Mouse (Mus musculus) bone marrow macrophage, adult 2 months (primary cell): ENCODE measurements at regions not wholly inside any gene's neighbourhood (a gene's known extent, or its start where the extent isn't known, plus 50 kb on each side); places are given as distances from the start of the nearest gene placed in this dataset.

Source experiments
- CTCF ChIP-seq: IDR thresholded peaks from 2 replicates; pipeline ENCODE4 v1.5.1; 2012; ENCODE audit warnings: low read depth, mild to moderate bottlenecking, low read length, moderate library complexity
- POLR2A ChIP-seq: IDR thresholded peaks from 2 replicates; pipeline ENCODE4 v1.6.1; 2012; ENCODE audit warnings: mild to moderate bottlenecking, low read depth, low read length, borderline replicate concordance

DNA sequence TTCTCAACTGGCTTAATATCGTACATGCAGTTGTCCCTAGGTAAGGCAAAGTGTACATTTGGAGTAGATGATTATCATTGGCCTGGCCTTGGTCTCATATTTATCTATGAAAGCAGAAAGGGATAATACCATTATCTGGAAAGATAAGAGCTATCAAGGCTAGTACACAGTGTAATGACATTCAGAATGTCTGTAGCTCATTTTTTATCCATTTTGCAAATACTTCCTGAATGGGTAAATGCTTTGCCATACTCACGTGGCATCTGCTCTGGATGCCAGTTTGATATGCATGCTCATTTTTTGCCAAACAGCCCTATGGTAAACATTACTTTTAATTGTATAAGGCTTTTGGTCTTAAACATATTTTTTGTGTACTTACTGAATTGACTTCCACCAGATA, 723.4 kb downstream of the Brinp3 start:
- TF ChIP-seq CTCF (no peak), POLR2A (no peak)
